Mouse (Mus musculus): Measurements from ENCODE around the gene Cracr2a. TPM values are rescaled to one million over a fixed set of nuclear protein-coding genes. Genes with fewer than 3 reads are reported as not detected.

Cracr2a gene
- 0.24 and 0.34 TPM in 2 replicates for polyA plus RNA-seq (2015; fragmentation: Nextera tagmentation; extraction: Ambion mirVana)

GRCm38 (mm10) chr6:127561231-127562020 lies at the start of gene Cracr2a:
Gene Cracr2a (plus strand): TSS chr6:127561338.

Other genes starting within 250 kb of the Cracr2a start
- 8.1 and 8.5 TPM in 2 replicates for gene Parp11, start 114.5 kb upstream of the Cracr2a start, polyA plus RNA-seq (2015; fragmentation: Nextera tagmentation; extraction: Ambion mirVana)
- gene Prmt8, start 208.1 kb downstream of the Cracr2a start, polyA plus RNA-seq (2015; fragmentation: Nextera tagmentation; extraction: Ambion mirVana): 0.06 and 0.13 TPM in 2 replicates

All from urinary bladder, postnatal 0 days (tissue).